Mouse (Mus musculus): ENCODE results near the gene Lamtor4. TPM values are rescaled to one million over a fixed set of nuclear protein-coding genes. Genes with fewer than 3 reads are reported as not detected.

Lamtor4 gene
- polyA plus RNA-seq, 1 experiment from 2014 or later = 47.8 TPM

DNA sequence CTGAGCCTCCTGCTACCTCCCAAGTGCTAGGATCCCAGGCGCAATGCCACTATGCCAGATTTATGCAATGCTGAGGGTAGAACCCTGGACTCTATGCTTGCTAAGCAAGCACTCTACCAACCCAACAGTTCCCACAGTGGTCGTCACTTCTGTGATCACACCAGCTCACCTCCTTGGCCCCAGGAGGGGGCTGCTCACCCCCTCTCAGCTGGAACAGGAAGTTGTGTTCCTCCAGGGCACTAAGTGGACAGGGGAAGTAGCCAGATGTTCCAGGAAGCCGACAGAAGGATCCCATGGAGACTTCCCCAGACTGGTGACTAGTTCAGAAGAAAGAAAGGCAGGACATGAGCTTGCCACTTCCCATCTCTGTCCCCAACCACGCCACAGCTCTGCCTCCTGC lies 6.7 kb downstream of the Lamtor4 start:
- peak overlapping the region; percentile 96 for H3K4me3 ChIP-seq (ENCODE audit: low read depth, low read length)
- DNase-seq (no peak), ATAC-seq (no peak)
- WGBS (ENCODE audit: insufficient replicate concordance) = 44% methylated on average over 4 of the region's 4 CpGs
- H3K36me3 ChIP-seq (replicated peaks; ENCODE audit: insufficient read depth, low read length) = peaks cover 36% of the 10 kb centered on the region
- H3K4me2 ChIP-seq (ENCODE audit: low read depth, low read length) = peak overlapping the region; percentile 94
- no peak for TF ChIP-seq CTCF (IDR thresholded peaks at IDR 0.05; ENCODE audit: low read depth)
- no peak for TF ChIP-seq EP300 (IDR thresholded peaks at IDR 0.05; ENCODE audit: low read depth)
- peak overlapping the region; percentile 87 for H3K27ac ChIP-seq (ENCODE audit: low read depth)
- H3K9ac ChIP-seq (replicated peaks) = peak overlapping the region; percentile 97
- no peaks in the 10 kb centered on the region for H3K27me3 ChIP-seq (ENCODE audit: insufficient read depth, low read length)
- peaks cover 43% of the 10 kb centered on the region for H3K4me1 ChIP-seq (ENCODE audit: insufficient read depth)
- no peaks in the 10 kb centered on the region for H3K9me3 ChIP-seq (ENCODE audit: low read length)

DNA sequence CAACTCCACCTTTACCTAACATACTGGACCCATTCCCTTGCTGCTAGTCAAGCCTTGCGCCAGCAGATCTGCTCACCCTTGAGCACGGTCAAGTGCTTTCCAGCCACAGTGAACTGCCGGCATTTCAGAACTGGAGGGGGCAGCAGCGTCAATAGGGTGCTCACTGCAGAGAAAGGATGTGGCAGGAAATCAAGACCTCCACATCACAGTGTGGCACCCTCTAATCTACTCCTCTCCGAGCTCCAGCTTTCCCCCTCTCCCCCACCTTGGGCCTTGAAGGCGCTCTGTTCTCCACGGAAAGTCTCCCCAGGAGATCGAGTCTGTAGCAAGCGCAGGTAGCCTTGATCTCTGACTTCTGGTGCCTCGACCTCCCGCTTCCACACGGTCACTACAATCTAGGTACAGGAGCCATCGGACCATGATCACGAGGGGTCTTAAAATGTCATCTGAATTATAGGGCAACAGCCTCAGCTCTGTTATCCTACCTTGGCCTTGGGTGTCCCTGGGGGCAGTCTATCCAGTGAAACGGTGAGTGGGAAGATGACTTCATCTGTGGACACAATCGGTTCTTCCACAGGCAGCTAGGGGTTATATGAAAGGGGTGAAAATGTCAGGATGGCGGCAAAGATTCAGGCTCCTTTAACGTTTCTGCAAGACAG lies 7.4 kb downstream of the Lamtor4 start:
- Histone ChIP-seq H3K4me3 (ENCODE audit: low read depth, low read length) (peak overlapping the region; percentile 96), H3K9me3 (ENCODE audit: low read length) (no peaks in the 10 kb centered on the region), H3K36me3 (replicated peaks; ENCODE audit: insufficient read depth, low read length) (peaks cover 33% of the 10 kb centered on the region), H3K27ac (ENCODE audit: low read depth) (peak overlapping the region; percentile 87), H3K4me2 (ENCODE audit: low read depth, low read length) (peak overlapping the region; percentile 94), H3K27me3 (ENCODE audit: insufficient read depth, low read length) (no peaks in the 10 kb centered on the region), H3K9ac (replicated peaks) (peak overlapping the region; percentile 97), H3K4me1 (ENCODE audit: insufficient read depth) (peaks cover 37% of the 10 kb centered on the region)
- TF ChIP-seq CTCF (IDR thresholded peaks at IDR 0.05; ENCODE audit: low read depth) (0 out of 2 replicates have a peak, but pooled peaks have one; percentile 15), EP300 (IDR thresholded peaks at IDR 0.05; ENCODE audit: low read depth) (no peak)
- 41% methylated on average over 18 of the region's 18 CpGs for WGBS (ENCODE audit: insufficient replicate concordance)
- DNase-seq = no peak
- no peak for ATAC-seq

DNA sequence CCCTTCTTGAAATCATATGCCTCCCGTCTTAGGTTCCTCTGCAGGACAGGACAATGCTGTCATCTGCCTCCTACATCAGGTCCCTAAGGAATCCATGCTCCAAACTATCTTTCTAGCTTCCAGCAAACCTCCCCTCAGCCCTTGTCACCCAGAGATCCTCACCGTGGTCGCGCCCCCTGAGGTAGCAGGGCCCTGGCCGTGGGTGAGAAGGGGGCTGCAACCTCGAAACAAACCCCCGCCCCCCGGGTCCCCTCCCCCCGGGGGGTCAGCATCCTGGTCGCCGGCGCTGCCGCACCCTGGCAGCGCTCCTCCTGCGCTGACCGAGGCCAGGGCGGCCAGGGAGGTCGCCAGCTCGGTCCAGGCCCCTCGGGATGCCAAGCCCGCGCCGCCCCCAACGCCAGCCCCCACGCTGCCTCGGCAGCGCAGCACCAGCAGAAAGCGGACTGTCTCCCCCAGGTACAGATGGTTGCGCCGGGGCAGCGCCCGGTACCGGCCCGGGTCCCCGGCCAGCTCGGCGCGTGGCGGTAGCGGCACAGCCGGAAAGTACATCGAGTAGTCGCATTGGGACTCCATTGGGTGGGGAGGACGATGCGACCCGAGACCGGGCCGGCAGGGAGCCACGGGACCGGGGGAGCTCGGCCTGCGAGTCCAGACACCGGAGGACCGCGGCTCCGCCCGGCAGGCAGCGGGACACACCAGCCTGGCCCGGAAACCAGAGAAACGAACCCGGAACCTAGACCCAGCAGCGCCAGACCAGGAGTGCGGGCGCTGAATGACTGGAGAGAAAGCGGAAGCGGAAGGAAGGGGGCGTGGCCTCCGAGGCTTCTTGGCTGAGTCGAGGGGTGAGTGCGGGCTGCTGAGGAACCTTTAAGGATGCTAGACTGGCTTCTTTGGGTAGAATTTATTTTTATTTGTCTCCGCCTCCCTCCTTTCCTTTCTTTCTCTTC lies 8.3 kb downstream of the Lamtor4 start, which contains the start of gene BC037034:
TSS of gene BC037034 (minus strand) at position 774 of the 947 bp plus-strand sequence.
- Histone ChIP-seq H3K4me1 (ENCODE audit: insufficient read depth) (peaks cover 37% of the 10 kb centered on the region), H3K27me3 (ENCODE audit: insufficient read depth, low read length) (no peaks in the 10 kb centered on the region), H3K9ac (replicated peaks) (peak within 1 kb of the TSS; percentile 97), H3K27ac (ENCODE audit: low read depth) (peak within 1 kb of the TSS; percentile 87), H3K36me3 (replicated peaks; ENCODE audit: insufficient read depth, low read length) (peaks cover 30% of the 10 kb centered on the region), H3K9me3 (ENCODE audit: low read length) (no peaks in the 10 kb centered on the region), H3K4me3 (ENCODE audit: low read depth, low read length) (peak within 1 kb of the TSS; percentile 96), H3K4me2 (ENCODE audit: low read depth, low read length) (peak within 1 kb of the TSS; percentile 94)
- under 1% methylated on average over 54 of the region's 71 CpGs for WGBS (ENCODE audit: insufficient replicate concordance)
- TF ChIP-seq CTCF (IDR thresholded peaks at IDR 0.05; ENCODE audit: low read depth) (0 out of 2 replicates have a peak, but pooled peaks have one; percentile 6), EP300 (IDR thresholded peaks at IDR 0.05; ENCODE audit: low read depth) (no peak)
- peak; percentile 94 for DNase-seq
- peak; percentile 90 for ATAC-seq

GRCm38 (mm10) chr5:138264207-138264578 lies 8.9 kb downstream of the Lamtor4 start:
- Histone ChIP-seq H3K27ac (ENCODE audit: low read depth) (peak overlapping the region; percentile 87), H3K27me3 (ENCODE audit: insufficient read depth, low read length) (no peaks in the 10 kb centered on the region), H3K9ac (replicated peaks) (peak overlapping the region; percentile 97), H3K4me1 (ENCODE audit: insufficient read depth) (peaks cover 37% of the 10 kb centered on the region), H3K9me3 (ENCODE audit: low read length) (no peaks in the 10 kb centered on the region), H3K36me3 (replicated peaks; ENCODE audit: insufficient read depth, low read length) (peaks cover 24% of the 10 kb centered on the region), H3K4me2 (ENCODE audit: low read depth, low read length) (peak overlapping the region; percentile 94), H3K4me3 (ENCODE audit: low read depth, low read length) (peak overlapping the region; percentile 96)
- 4% methylated on average over 6 of the region's 6 CpGs for WGBS (ENCODE audit: insufficient replicate concordance)
- TF ChIP-seq EP300 (IDR thresholded peaks at IDR 0.05; ENCODE audit: low read depth) = no peak
- TF ChIP-seq CTCF (IDR thresholded peaks at IDR 0.05; ENCODE audit: low read depth) = no peak
- DNase-seq = no peak
- ATAC-seq = no peak

- Histone ChIP-seq H3K9ac (replicated peaks) (no peak overlapping the region), H3K4me1 (ENCODE audit: insufficient read depth) (peaks cover 32% of the 10 kb centered on the region), H3K27me3 (ENCODE audit: insufficient read depth, low read length) (0 out of 2 replicates have a peak, but pooled peaks cover under 1% of the 10 kb centered on the region), H3K27ac (ENCODE audit: low read depth) (no peak overlapping the region), H3K9me3 (ENCODE audit: low read length) (no peaks in the 10 kb centered on the region), H3K4me2 (ENCODE audit: low read depth, low read length) (no peak overlapping the region), H3K4me3 (ENCODE audit: low read depth, low read length) (no peak overlapping the region), H3K36me3 (replicated peaks; ENCODE audit: insufficient read depth, low read length) (peaks cover 9% of the 10 kb centered on the region; the same call in 1 of the 2 replicates)
- ATAC-seq (no peak), DNase-seq (no peak)
- 86% methylated on average over 4 of the region's 4 CpGs for WGBS (ENCODE audit: insufficient replicate concordance)
- TF ChIP-seq CTCF (IDR thresholded peaks at IDR 0.05; ENCODE audit: low read depth) (no peak), EP300 (IDR thresholded peaks at IDR 0.05; ENCODE audit: low read depth) (no peak)
These were observed 10.4 kb downstream of the Lamtor4 start for GRCm38 (mm10) chr5:138265712-138266111.

DNA sequence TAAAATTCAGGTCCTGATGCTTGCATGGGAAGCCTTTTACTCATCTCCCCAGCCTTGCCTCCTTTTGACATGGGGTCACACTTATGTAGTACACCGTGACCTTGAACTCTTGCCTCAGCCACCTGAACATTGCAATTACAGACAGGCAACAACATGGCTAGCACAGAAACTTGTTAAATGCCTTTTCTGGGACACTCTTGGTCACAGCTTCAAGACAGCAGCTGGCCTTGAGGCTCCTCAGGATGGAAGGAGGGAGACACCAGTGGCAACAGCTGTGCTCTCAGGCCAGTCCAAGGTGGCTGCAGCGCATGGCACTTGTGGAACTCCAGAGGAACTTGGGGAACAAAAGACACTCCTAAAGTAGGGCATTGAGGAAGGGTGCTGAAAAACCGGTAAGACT lies 11.8 kb downstream of the Lamtor4 start:
- H3K27me3 ChIP-seq (ENCODE audit: insufficient read depth, low read length) = peaks cover 12% of the 10 kb centered on the region; the same call in 1 of the 2 replicates
- H3K36me3 ChIP-seq (replicated peaks; ENCODE audit: insufficient read depth, low read length) = peaks cover 3% of the 10 kb centered on the region; the same call in 1 of the 2 replicates
- ATAC-seq = no peak
- no peak overlapping the region for H3K27ac ChIP-seq (ENCODE audit: low read depth)
- 85% methylated on average over 3 of the region's 3 CpGs for WGBS (ENCODE audit: insufficient replicate concordance)
- no peak overlapping the region for H3K9ac ChIP-seq (replicated peaks)
- peaks cover 26% of the 10 kb centered on the region for H3K4me1 ChIP-seq (ENCODE audit: insufficient read depth)
- H3K4me2 ChIP-seq (ENCODE audit: low read depth, low read length) = no peak overlapping the region
- no peaks in the 10 kb centered on the region for H3K9me3 ChIP-seq (ENCODE audit: low read length)
- no peak overlapping the region for H3K4me3 ChIP-seq (ENCODE audit: low read depth, low read length)
- TF ChIP-seq EP300 (IDR thresholded peaks at IDR 0.05; ENCODE audit: low read depth) = no peak
- DNase-seq = no peak
